Mouse (Mus musculus) intestine, embryonic 16.5 days (tissue): ENCODE results near the gene Hook2. TPM values are rescaled to one million over a fixed set of nuclear protein-coding genes. Genes with fewer than 3 reads are reported as not detected.

Source experiments
- ATAC-seq: fragments of 200-750 bp; cut with Nextera tagmentation; 2 replicates; pipeline ENCODE4 v1.8.0; 2017; ENCODE audit warnings: moderate TSS enrichment, moderate library complexity
- H3K27ac ChIP-seq: fragments of 300-500 bp; sonication (generic); 2 replicates; pipeline ENCODE4 v1.5.1; 2014; ENCODE audit warnings: mild to moderate bottlenecking, low read length
- H3K27me3 ChIP-seq: fragments of 300-500 bp; sonication (generic); replicated peaks from 2 replicates; pipeline ENCODE4 v1.6.1; 2014; ENCODE audit warnings: low read length, control low read depth, mixed read lengths; ENCODE audit not compliant: control insufficient read depth, insufficient read depth
- H3K36me3 ChIP-seq: fragments of 300-500 bp; sonication (generic); 2 replicates; pipeline ENCODE4 v1.6.1; 2014; ENCODE audit warnings: low read length, control low read depth; ENCODE audit not compliant: control insufficient read depth, insufficient read depth
- H3K4me1 ChIP-seq: fragments of 300-500 bp; sonication (generic); 2 replicates; pipeline ENCODE4 v1.6.1; 2014; ENCODE audit warnings: low read length, control low read depth, mixed read lengths; ENCODE audit not compliant: control insufficient read depth, insufficient read depth
- H3K4me2 ChIP-seq: fragments of 300-500 bp; sonication (generic); 2 replicates; pipeline ENCODE4 v1.6.1; 2014; ENCODE audit warnings: low read depth, low read length, control low read depth
- H3K4me3 ChIP-seq: fragments of 300-500 bp; sonication (generic); 2 replicates; pipeline ENCODE4 v1.5.1; 2014; ENCODE audit warnings: mild to moderate bottlenecking, low read length
- H3K9ac ChIP-seq: fragments of 300-500 bp; sonication (generic); 2 replicates; pipeline ENCODE4 v1.6.1; 2014; ENCODE audit warnings: low read depth, low read length
- H3K9me3 ChIP-seq: fragments of 300-500 bp; sonication (generic); 2 replicates; pipeline ENCODE4 v1.6.1; 2016; ENCODE audit warnings: low read length, control low read depth; ENCODE audit not compliant: control insufficient read depth
- WGBS: fragments of 180-500 bp; shearing (Covaris S2); extraction: QIAGEN DNeasy Blood & Tissue Kit; methylation state at CpG from one replicate; pipeline ENCODE4 v1.1.7; 2014; 5-methylcytosine and 5-hydroxymethylcytosine counted together
- polyA plus RNA-seq: library from polyadenylated mRNA; unstranded; fragments of >200 nt; fragmentation: Nextera tagmentation; extraction: Ambion mirVana; gene quantifications from 2 replicates; pipeline ENCODE4 v1.2.1, GENCODE M21; 2015

The Hook2 gene
- polyA plus RNA-seq, 1 experiment from 2014 or later = 96.9 TPM

GRCm38 (mm10) chr8:84976763-84977434 lies 13.5 kb upstream of the Hook2 start:
- no peaks in the 10 kb centered on the region for H3K9me3 ChIP-seq
- H3K9ac ChIP-seq = peak overlapping the region; percentile 87
- peak overlapping the region; percentile 98 for H3K27ac ChIP-seq
- no peaks in the 10 kb centered on the region for H3K36me3 ChIP-seq
- peaks cover 46% of the 10 kb centered on the region for H3K4me1 ChIP-seq
- ATAC-seq = no peak
- H3K27me3 ChIP-seq = no peaks in the 10 kb centered on the region
- WGBS = 2% methylated on average over 25 of the region's 25 CpGs
- H3K4me2 ChIP-seq = peak overlapping the region; percentile 97
- peak overlapping the region; percentile 76 for H3K4me3 ChIP-seq

- Histone ChIP-seq H3K27me3 (no peaks in the 10 kb centered on the region), H3K36me3 (no peaks in the 10 kb centered on the region), H3K4me2 (peak overlapping the region; percentile 97), H3K4me1 (peaks cover 53% of the 10 kb centered on the region), H3K9ac (peak overlapping the region; percentile 87), H3K4me3 (peak overlapping the region; percentile 76), H3K9me3 (no peaks in the 10 kb centered on the region), H3K27ac (peak overlapping the region; percentile 98)
- under 1% methylated on average over 70 of the region's 70 CpGs for WGBS
- no peak for ATAC-seq
Measured at GRCm38 (mm10) chr8:84977435-84978247, 12.8 kb upstream of the Hook2 start.

GRCm38 (mm10) chr8:84978248-84978940 lies 12.0 kb upstream of the Hook2 start, which contains the start of gene Junb:
TSS of gene Junb (minus strand) at chr8:84978718.
- ATAC-seq = peak; percentile 57
- Histone ChIP-seq H3K27me3 (no peaks in the 10 kb centered on the region), H3K9me3 (no peaks in the 10 kb centered on the region), H3K4me1 (peaks cover 53% of the 10 kb centered on the region), H3K36me3 (no peaks in the 10 kb centered on the region), H3K27ac (peak within 1 kb of the TSS; percentile 98), H3K4me3 (peak within 1 kb of the TSS; percentile 76), H3K9ac (peak within 1 kb of the TSS; percentile 87), H3K4me2 (peak within 1 kb of the TSS; percentile 97)
- WGBS = 0% methylated on average over 63 of the region's 63 CpGs

- no peaks in the 10 kb centered on the region for H3K36me3 ChIP-seq
- no peaks in the 10 kb centered on the region for H3K27me3 ChIP-seq
- peaks cover 66% of the 10 kb centered on the region for H3K4me1 ChIP-seq
- peak overlapping the region; percentile 97 for H3K4me2 ChIP-seq
- peak overlapping the region; percentile 98 for H3K27ac ChIP-seq
- under 1% methylated on average over 42 of the region's 42 CpGs for WGBS
- ATAC-seq = peak; percentile 49
- H3K9me3 ChIP-seq = no peaks in the 10 kb centered on the region
- peak overlapping the region; percentile 76 for H3K4me3 ChIP-seq
- peak overlapping the region; percentile 87 for H3K9ac ChIP-seq
Measured at GRCm38 (mm10) chr8:84979599-84980421, 10.6 kb upstream of the Hook2 start.

DNA sequence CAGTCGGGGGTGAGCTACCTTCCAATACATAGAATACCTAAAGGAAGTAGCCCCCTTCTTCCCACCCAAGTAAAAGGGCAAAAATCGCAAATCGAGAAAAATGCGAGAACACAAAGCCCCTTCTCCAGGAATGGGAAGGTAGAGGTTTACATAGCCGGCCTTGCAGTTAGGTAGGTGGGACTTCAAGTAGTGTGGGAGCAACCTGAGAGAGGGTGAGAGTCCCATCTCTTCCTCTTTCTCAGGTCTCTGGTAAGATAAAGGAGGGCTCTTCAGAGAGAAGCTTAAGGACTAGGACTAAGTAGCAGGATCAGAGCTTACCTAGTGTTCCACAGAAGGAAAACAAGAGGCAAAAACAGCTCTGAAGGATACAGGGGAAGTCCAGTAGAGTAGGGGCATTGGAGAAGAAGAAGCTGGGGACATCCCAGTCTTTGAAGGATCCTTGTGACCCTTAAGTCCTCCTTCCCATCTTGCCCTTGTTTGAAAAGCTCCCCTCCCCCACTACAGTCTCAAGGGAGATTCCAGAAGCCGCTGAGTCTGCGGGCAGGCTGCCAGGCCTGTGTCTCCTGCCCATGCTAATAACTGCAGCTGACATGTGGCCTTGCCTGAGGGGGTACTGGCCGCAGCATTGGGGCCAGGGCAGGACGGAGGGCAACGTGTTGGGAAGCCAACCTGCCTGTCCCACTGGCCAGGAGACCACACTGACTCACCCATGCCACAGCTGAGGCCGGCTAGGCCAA lies 9.6 kb upstream of the Hook2 start:
- WGBS = 23% methylated on average over 11 of the region's 11 CpGs

DNA sequence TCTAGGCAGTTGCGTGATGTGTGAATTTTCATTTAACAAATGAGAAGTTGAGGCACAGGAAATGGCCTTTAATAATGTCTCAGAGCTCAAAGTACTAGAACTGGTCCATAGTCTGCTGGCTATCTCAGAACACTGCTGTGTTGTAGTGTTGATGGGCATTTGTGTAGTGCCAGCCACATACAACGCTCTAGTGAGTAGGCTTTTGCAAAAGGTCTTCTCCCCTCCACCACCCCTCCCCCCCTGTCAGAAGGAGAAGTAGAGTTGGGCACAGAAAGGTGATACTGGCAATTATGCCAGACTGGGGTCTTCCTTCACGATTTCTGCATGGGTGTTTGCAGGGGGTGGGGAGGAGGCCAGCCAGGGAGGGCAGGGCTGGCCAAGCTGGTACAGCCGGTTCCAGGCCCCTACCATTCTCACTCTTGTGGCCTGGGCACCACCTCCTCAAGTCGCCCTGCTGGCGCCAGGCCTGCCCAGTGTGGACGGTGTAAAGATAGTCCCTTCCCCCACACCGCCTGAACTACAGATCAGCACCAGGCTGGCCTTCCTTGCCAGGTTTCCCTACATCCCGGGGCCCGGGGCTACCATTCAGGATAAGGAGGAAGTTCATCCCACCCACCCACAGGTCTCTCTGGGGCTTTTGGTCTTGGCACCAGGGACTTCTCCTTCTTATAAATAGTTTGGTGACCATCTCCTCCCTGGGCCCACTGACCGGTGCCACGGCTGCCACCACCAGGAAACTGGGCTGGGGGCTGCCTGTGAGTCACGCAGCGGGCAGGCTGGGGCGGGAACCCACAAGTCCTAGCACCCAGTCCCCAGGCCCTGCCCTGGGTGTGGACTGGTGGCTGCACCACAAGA lies 8.5 kb upstream of the Hook2 start:
- Histone ChIP-seq H3K4me3 (no peak overlapping the region), H3K9me3 (no peaks in the 10 kb centered on the region), H3K27ac (peak overlapping the region; percentile 98), H3K36me3 (no peaks in the 10 kb centered on the region), H3K27me3 (0 out of 2 replicates have a peak, but pooled peaks cover 2% of the 10 kb centered on the region), H3K9ac (peak overlapping the region; percentile 44), H3K4me2 (no peak overlapping the region), H3K4me1 (peaks cover 61% of the 10 kb centered on the region)
- ATAC-seq = no peak
- WGBS = 77% methylated on average over 15 of the region's 15 CpGs

More for the DNA sequence above, 9.6 kb upstream of the Hook2 start:
- Histone ChIP-seq H3K27ac (peak overlapping the region; percentile 98), H3K36me3 (no peaks in the 10 kb centered on the region), H3K4me2 (peak overlapping the region; percentile 97; the same call in 1 of the 2 replicates), H3K4me3 (peak overlapping the region; percentile 76), H3K9me3 (no peaks in the 10 kb centered on the region), H3K27me3 (no peaks in the 10 kb centered on the region), H3K9ac (peak overlapping the region; percentile 87), H3K4me1 (peaks cover 66% of the 10 kb centered on the region)
- ATAC-seq = no peak

DNA sequence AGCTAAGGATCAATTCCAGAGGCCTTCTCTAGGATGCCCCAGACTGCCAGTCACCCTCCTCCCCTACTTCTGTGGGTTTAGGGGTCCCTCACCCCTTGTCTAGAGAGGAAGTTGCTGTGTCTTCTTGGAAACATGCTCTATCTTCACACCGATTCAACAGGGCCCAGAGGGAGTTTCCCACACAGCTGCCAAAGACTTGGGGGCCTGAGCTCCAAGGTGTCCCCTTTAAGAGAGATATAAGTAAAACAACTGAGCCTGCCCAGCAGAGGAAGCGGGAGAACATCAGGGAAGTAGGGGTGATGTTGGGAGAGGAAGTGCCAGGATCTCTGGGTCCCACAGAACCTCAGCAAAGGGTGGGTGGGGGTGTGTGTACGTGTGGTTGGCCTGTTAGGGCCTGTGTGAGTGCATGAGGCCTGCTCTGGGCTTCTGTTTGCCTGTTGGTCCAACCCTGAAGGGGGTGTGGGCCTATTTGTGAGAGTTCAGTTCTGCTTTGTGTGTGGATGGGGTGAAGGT lies 7.8 kb upstream of the Hook2 start:
- Histone ChIP-seq H3K4me1 (peaks cover 60% of the 10 kb centered on the region), H3K27ac (peak overlapping the region; percentile 98), H3K27me3 (0 out of 2 replicates have a peak, but pooled peaks cover 2% of the 10 kb centered on the region), H3K4me2 (no peak overlapping the region), H3K36me3 (no peaks in the 10 kb centered on the region), H3K9ac (peak overlapping the region; percentile 44), H3K9me3 (no peaks in the 10 kb centered on the region), H3K4me3 (no peak overlapping the region)
- no peak for ATAC-seq
- WGBS = 67% methylated on average over 3 of the region's 3 CpGs
